Mouse (Mus musculus) hindlimb bud, embryonic 11.5 days (tissue): Measurements from ENCODE around the gene Cpsf4l.

Experiments used
- DNase-seq: peaks from one replicate; pipeline ENCODE4 v3.0.0-alpha.2; 2012; ENCODE audit warnings: low read depth, low spot score; ENCODE audit errors: extremely low spot score

Cpsf4l gene

DNA sequence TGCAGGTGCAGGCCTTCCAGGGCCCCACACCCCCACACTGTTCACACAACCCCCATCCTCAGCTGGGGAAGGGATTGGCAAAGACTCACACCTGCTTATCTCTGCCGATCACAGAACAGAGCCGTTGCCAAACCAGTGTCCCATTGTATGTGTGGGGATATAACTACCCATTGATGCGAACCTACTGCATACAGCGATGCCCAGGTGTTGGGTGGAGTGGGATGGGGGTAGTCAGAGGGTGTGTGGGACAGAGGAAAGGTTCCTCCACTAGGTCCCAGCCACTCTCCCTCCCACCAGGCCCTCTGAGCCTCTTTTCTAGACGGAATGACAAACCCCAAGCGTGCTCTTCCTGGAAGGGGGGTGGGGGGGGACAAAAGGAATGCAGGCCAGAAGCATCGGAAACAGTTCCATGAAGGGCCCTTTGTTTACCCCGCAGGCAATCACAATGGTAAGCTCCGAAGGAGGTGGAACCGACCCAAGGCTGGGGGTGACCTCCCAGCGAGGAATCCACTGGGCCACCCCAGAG, at the start of gene Cpsf4l:
Gene Cpsf4l, minus strand, starts transcription at position 287 of the 526 bp plus-strand sequence.
- no peak for DNase-seq

DNA sequence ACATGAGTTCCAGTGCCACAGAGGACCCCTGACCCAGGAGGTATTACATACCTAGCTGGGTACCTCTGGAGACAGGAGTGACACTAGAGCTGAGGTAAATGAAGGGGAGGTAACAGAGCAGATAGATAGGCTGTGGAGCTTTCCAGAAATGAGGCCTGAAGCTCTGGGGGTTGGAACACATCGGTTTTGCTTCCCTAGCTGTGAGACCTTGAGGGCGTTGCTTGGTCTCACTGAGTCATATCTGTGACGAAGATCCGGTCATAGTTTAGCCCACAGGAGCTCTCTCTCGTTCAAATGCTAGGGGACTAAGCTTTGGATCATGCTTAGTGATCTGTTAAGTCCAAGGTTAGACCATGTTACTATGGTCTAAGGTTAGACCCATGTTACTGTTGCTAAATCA, 49.0 kb upstream of the Cpsf4l start:
- DNase-seq, result no peak

DNA sequence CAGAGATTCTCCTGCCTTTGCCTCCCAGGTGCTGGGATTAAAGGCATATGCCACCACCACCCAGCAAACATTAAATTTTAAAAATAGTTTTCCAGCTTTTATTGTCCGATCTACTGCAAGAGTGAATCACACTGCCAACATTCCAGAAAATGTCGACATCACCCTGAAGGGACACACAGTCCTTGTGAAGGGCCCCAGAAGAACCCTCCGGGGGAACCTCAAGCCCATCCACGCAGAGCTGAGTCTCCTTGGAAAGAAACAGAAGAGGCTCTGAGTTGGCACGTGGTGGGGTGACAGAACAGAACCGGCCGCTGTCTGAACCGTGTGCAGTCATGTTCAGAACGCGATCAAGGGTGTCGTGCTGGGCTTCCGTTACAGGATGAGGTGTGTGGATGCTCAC, 46.8 kb upstream of the Cpsf4l start:
- DNase-seq, result no peak

DNA sequence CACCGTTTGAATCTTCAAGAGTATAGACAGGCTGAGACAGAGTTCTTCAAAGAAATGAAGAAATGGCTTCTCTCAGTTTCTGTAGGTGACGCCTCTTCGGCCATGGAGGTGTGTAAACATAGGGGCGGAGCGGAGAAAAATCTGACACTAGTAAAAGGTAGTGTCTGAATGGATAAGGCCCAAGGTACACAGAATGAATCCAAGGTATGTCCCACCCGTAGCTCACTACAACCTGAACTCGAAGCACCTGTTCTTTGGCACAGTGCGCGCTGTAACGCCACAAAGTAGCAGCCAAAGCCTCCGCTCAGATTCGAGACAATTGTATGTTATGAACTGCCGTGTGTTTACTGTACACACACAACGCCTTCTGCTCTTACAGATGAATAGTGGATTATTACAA, 46.1 kb upstream of the Cpsf4l start:
- DNase-seq, result no peak

DNA sequence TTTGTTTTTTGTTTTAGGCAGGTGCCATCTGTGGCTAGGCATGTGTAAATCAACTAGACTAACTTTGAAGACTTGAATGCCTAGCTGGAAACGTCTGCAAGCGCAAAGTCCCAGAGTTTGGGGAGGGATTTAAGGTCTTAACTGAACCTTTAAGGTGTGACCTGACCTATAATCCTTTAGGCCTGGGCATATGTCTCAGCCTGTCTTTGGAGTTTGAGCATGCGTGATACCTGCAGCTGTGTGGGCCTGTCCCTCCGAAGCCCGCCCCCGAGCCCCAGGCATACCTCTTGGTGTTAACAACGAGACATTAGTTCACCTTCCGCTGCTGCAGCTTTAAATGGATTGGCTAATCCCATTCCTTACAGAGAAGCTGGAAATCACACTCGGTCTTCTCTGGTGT, 45.0 kb upstream of the Cpsf4l start:
- no peak for DNase-seq

DNA sequence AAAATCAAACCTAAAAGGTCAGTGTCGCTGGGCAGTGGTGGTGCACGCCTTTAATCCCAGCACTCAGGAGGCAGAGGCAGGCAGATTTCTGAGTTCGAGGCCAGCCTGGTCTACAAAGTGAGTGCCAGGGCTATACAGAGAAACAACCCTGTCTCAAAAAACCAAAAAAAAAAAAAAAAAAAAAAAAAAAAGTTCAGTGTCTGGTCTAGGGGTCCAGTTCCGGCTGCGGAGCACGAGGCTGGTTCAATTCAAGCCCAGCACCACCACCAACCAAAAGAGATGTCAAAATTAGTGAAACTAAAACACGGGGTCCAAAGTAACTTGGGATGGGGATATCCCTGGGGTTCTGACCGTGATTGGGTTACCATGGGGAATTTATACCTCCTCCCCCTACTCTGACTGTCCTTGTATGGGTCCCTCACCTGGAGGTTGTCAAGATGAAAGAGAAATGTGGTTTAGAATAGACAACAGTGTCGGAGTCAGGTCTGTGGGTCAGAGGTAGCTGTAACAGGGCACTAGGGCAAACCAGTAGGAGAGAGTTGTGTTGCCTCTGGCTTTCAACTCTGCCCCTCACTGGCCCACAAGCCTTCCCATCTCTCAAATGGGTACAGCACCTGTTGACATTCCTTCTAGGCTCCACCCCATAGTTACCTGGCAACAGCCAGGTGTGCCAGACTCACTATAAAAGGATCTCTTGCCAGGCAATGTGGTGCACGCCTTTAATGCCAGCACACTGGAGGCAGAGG, 43.0 kb upstream of the Cpsf4l start:
- no peak for DNase-seq

DNA sequence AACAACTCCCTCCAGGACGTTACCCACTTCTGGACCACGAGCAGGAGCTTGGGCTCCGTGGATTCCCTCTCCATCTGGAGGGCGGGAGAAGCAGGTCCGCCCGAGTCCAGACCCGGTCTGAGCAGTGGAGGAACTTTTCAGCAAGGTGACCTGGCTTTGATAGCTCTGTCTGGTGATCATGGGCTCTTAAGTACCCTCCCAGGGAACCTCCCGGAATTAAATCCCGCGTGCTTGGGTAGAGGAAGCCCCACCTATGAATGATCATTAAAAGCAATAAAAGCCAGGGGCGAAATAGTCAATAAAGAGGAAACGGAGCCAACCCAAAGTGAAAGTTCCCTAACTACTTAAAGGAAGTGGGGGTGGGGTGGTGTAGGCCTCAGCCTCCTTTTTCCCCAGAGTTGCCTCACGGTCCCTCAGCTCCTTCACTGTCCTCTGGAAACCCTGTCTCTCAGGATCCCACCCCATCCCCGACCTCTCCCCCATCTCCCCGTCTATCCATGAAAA, 42.4 kb upstream of the Cpsf4l start:
- DNase-seq, result no peak

DNA sequence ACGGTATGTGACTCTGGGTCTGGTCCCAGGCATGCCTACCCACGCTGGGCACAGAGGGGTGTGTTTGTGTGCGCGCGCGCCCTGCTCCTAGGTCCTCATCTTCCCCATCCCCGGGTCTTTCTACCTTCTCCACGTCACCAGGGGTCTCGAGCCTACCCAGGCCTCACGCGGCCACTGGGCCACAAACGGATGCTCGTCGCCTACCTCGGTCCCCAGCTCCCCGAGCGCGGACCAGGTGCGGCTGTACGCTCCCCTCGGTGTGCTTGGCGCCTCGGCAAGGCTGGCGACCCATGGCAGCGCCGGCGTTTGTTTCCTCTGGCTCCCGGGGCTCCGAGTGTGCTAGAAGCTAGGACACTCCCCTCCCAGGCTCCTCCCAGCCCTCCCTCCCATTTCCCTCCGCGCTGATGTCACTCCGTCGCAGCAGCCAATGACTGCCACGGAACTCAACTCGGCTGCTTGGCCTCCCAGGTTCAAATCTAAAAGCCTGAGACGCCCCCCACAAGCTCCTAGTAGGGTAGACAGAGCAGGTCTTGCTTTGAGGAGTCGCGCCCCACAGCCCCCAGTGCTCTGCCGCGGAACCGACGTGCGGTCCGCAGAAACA, 41.8 kb upstream of the Cpsf4l start, which contains the start of gene Cdc42ep4:
Gene Cdc42ep4, minus strand, starts transcription at position 398 of the 601 bp plus-strand sequence.
- DNase-seq, result no peak

DNA sequence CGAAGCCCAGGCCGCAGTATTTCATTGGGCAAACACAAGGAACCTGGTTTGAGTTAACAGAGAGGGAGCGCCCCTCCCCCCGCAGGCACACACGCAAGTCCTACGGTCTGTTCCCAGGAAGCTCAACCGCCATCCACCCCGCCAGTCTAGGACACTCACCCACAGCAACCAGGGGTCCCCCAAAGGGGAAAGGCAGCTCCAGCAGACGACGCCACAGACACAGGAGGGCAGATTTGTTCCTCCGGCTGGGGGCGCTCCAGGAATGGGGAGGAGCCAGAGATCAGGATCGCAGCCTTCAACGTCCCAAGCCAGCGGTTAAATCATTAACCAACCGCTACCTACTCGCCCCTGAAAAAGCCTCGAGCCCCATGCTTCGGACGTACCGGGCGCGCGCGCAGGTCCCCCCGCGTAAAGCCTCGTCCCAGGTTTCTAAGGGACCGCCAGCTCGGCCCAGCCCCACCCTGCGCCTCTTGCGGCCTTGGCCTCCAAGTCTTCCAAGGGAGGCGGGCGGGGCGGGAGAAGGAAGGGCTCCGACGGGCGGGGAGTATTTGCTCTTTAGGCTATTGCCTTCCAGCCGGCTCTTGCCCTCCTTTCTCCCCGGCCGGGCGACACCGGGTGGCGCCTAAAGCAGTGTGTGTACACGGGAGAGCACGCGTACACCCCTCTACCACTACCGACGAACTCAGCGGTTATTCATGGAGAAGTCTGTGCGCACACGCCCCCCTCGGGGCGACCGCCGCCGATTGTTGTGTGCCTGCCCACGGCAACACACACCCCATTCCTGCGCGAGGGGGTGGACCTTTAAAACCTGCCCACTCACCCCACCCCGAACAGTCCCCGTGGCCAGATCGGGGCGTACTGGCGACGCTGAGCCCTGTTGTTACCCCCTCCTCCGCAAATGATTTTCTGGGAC, 41.0 kb upstream of the Cpsf4l start:
- no peak for DNase-seq

DNA sequence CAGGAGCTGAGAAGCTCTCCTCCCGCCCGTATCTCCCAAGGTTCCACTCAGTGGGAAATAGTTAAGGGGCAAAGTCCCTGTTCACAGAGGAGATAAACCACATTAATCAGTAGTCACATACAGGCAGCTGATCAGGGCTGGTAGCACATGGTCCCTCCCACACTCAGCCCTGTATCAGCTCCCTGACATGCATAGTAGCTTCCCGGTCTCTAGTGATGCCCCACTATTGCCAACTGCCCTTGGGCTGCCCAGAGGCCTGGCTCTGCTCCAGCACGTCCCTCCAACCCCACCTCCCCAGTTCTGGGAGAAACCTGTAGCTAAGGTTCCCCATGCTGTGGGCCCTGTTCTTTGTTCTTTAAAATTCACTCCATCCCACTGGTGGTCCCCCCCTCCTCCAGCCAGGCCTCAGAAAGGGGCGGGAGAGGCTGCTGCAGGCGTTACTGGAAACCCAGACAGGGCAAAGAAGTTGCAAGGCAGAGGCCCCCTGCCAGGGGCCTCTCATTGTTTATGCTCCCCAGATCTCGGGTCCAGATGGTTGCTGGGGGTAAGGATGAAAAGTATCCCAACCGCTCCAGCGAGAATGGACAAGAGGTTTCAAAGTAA, 40.0 kb upstream of the Cpsf4l start:
- DNase-seq, result no peak

DNA sequence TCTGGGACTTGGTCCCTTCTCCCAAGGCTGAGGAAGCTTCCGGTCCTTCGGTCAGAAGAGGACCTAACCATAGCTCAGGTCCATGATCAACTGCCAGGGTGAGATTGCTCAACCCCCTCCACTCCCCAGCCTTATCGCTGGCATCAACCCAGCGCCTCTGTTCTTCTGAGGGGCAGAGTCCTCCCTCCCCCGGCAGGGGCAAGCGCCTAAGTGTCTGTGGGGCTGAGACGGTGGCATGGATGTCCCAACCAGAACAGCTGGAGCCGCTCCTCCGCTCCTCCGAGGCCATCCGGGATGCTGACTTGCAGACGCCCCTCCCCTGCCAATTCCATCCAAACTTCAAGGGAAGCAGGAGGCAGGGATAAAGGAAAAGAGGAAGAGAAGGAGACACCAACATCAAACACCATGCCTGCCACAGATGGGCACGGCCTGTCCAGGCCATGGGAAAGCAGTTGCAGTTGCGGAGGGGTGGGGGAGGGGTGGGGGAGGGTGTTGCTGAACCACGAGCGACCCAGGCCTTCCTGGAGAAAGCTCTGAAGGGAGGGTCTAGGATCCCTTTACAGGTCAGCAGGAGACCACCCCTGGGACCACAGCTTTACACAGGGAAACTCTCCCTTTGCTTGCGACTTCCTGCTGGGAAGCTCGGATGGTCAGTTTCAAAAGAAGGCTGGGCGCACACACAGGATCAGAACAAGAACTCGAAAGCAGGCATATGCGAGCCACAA, 39.1 kb upstream of the Cpsf4l start:
- no peak for DNase-seq

DNA sequence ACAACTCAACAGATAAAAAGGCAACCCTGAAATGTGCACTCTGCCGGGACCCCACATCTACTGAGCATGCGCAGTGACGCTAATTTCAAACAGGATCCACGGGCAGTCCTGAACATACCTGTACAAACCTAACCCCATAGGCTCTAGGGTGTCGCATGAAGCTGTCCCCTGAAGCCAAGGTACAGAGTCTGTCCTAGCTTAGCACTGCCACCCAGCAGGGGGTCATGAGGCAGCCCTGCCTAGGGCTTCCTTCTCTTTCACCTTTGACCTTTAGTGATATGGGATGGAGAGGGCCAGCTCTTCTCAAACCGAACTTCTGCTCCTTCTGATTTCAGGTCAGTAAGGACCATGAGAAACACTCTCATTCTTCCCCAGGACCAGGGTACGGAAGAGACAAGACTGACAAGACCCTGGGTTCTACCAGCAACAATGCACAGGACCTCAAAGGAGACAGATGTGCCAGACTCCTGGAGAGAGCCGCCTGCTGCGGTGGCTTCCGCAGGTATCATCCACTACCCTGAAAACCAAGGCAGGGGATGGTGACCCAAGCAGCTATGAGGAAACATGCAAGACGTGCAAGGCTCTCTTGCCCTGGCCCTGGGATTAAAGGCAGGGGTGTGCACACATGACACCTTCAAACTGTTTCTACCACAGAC, 38.0 kb upstream of the Cpsf4l start:
- no peak for DNase-seq

DNA sequence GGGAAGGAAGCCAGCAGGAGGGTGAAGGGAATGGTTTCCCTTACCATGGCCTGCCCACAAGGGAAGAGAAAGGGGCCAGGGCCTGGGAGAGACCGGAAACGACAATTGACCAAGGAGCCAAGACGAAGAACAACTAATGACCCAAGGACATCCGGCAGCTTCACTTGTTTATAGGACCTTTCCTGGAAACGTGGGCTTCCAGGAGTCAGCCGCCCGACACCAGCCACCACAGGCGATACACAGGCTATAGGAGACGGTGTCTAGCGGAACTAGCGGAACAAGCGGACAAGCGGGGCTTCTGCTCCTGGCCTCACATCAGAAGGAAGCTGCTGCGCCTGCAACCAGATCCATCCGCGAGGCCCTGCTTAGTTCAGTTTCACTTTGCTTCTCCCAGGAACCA, 37.2 kb upstream of the Cpsf4l start:
- no peak for DNase-seq

DNA sequence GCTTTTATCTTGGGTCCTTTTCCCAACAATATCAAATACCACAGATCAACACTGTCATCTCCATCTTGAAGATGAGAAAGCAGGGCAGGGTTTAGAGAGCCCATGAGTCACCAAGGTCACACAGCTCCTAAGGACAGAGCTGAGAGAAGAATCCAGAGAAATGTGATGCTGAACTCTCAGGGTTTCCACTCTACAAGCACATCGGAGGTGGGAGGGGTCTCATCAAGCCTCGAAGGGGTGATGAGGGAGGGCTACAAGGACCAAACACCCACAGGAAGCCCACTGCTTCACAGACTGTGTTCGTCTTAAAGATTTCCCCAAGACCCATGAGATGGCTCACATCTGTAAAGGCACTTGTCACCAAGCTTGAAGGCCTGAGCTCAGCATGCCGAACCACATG, 36.1 kb upstream of the Cpsf4l start:
- no peak for DNase-seq

DNA sequence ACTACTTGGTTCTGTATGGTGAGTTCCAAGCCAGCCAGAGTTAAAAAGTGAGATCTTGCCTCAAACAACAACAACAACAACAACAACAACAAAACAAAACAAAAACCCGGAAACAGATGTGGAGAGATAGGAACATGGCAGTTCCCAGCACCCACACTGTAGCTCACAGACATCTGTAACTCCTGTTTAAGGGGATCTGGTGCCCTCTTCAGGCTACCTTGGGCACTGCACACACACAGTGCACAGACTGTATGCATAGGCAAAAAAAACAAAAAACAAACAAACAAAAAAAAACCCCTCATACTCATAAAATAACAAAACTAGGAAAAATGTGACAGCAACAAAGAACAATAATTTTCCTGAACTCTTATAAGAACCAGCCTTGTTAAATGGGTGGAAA, 33.2 kb upstream of the Cpsf4l start:
- no peak for DNase-seq

DNA sequence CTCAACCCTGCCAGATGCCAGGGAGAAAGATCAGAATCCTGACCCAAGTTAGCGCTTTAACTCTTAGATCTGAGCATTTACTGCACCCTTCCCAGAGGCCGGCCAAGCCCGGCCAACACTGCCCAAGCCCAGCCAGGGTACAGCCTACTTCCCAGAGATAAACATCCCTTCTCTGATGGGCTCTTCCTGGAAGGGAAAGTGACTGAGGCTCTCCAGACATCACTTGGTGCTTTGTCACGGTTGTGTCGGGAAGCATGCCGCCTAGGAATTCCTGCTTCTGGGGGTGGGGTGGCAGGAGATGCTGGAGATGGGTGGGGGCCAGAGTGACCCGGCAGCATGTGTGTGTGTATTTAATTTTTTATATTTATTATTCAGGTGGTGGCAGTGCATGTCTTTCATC, 30.3 kb upstream of the Cpsf4l start:
- no peak for DNase-seq

DNA sequence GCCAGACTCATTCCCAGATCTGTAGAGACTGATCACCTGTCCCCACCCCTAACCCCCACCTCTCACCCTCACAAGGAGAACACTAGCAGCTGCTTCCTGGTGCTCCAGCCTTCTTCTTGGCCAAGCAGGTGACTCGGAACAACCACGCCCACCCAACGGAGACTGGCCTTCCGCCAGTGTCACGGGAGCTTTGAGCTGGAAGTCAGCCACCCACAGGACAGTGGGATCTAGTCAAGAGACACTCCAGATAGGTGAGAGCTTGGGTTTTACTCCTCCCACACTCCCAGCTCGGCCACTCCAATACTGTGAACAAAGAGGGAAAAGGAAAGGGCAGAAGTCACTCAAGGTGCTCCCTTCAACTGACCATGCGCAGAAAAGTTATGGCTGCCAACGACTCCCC, 29.4 kb upstream of the Cpsf4l start:
- no peak for DNase-seq

DNA sequence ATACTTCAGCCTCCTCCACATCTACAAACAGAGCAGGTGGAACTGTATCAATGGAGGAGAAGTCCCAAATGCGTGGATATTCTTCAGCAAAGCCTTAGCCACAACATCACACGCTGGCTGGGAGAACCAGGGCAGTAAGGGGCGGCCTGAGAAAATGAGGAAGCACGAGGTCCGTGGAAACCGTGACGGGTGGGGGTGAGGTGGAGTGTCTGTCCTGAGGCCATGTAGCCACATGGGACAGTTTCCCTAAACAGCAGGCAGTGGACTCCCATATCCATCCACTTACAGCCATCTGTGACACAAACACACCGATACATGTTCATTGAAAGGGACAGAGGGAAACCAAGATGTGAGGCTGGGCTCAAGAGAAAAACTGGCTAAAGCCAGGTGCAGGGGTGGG, 28.1 kb upstream of the Cpsf4l start:
- no peak for DNase-seq

DNA sequence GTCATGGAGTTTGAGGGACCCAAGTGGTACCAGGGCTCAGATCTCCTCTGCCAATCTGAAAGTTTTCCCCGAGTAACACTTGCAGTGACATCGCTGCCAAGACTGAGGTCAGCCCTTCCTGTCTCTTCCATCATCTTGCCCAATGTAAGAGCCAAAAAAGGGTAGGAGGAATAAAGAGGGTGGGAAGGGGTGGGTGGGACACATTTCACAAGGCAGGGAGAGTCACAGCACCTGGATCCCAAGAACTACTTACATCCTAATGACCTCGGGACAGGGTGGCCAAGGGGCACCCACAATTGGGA, 27.7 kb upstream of the Cpsf4l start:
- DNase-seq, result no peak
